Mouse (Mus musculus): Measurements from ENCODE around the gene Vgll1. TPM values are rescaled to one million over a fixed set of nuclear protein-coding genes. Genes with fewer than 3 reads are reported as not detected.

The Vgll1 gene
- polyA plus RNA-seq, 1 experiment = not detected

- no peak for TF ChIP-seq POLR2AphosphoS2 (IDR thresholded peaks at IDR 0.05; ENCODE audit: insufficient read length, low read depth)
- TF ChIP-seq SRF (IDR thresholded peaks at IDR 0.05; ENCODE audit: control insufficient read depth, insufficient read length, low read depth) = no peak
- TF ChIP-seq MAX (IDR thresholded peaks at IDR 0.05; ENCODE audit: low read depth) = no peak
- no peak for TF ChIP-seq TCF12 (IDR thresholded peaks at IDR 0.05; ENCODE audit: insufficient read depth, poor library complexity, severe bottlenecking)
- no peak for TF ChIP-seq MYOD1 (IDR thresholded peaks at IDR 0.05; ENCODE audit: control insufficient read depth in 1 of 3, insufficient read length in 2 of 3, low read depth in 2 of 3)
- no peak for TF ChIP-seq REST (IDR thresholded peaks at IDR 0.05; ENCODE audit: insufficient read depth, insufficient read length)
- TF ChIP-seq USF1 (IDR thresholded peaks at IDR 0.05; ENCODE audit: low read depth) = no peak
- no peak for TF ChIP-seq POLR2A (IDR thresholded peaks at IDR 0.05; ENCODE audit: insufficient read length, low read depth)
- Histone ChIP-seq H3ac (ENCODE audit: control insufficient read depth, insufficient read length) (no peak overlapping the region), H3K4me2 (ENCODE audit: low read depth) (no peak overlapping the region)
Measured at GRCm38 (mm10) chrX:57118143-57118542, 30.2 kb downstream of the Vgll1 start.

GRCm38 (mm10) chrX:57120768-57121167 lies 32.9 kb downstream of the Vgll1 start:
- Histone ChIP-seq H3K27me3 (ENCODE audit: control insufficient read depth, insufficient read depth, insufficient read length) (no peaks in the 10 kb centered on the region), H3ac (ENCODE audit: control insufficient read depth, insufficient read length) (no peak overlapping the region), H3K4me3 (no peak overlapping the region), H3K4me2 (ENCODE audit: low read depth) (no peak overlapping the region), H3K36me3 (ENCODE audit: control insufficient read depth, insufficient read depth) (no peaks in the 10 kb centered on the region), H3K79me2 (ENCODE audit: control insufficient read depth, insufficient read depth) (no peaks in the 10 kb centered on the region)
- TF ChIP-seq E2F4 (IDR thresholded peaks at IDR 0.05; ENCODE audit: insufficient read depth) = no peak
- TF ChIP-seq MYOD1 (IDR thresholded peaks at IDR 0.05; ENCODE audit: control insufficient read depth in 1 of 3, insufficient read length in 2 of 3, low read depth in 2 of 3) = no peak
- TF ChIP-seq POLR2A (IDR thresholded peaks at IDR 0.05; ENCODE audit: insufficient read length, low read depth) = no peak
- no peak for TF ChIP-seq REST (IDR thresholded peaks at IDR 0.05; ENCODE audit: insufficient read depth, insufficient read length)
- TF ChIP-seq USF1 (IDR thresholded peaks at IDR 0.05; ENCODE audit: low read depth) = no peak
- no peak for TF ChIP-seq SRF (IDR thresholded peaks at IDR 0.05; ENCODE audit: control insufficient read depth, insufficient read length, low read depth)
- no peak for TF ChIP-seq CEBPB (IDR thresholded peaks at IDR 0.05; ENCODE audit: insufficient read depth, poor library complexity, severe bottlenecking)
- TF ChIP-seq POLR2AphosphoS2 (IDR thresholded peaks at IDR 0.05; ENCODE audit: insufficient read length, low read depth) = no peak
- no peak for TF ChIP-seq MYOG (IDR thresholded peaks at IDR 0.05; ENCODE audit: control insufficient read depth in 1 of 3, insufficient read depth in 1 of 3, insufficient read length in 2 of 3, low read depth in 2 of 3)
- TF ChIP-seq TCF3 (IDR thresholded peaks at IDR 0.05; ENCODE audit: insufficient read length, low read depth) = no peak
- TF ChIP-seq TCF12 (IDR thresholded peaks at IDR 0.05; ENCODE audit: insufficient read depth, poor library complexity, severe bottlenecking) = no peak
- no peak for TF ChIP-seq MAX (IDR thresholded peaks at IDR 0.05; ENCODE audit: low read depth)

More at GRCm38 (mm10) chrX:57118143-57118542, 30.2 kb downstream of the Vgll1 start:
- Histone ChIP-seq H3K4me3 (no peak overlapping the region), H3K36me3 (ENCODE audit: control insufficient read depth, insufficient read depth) (no peaks in the 10 kb centered on the region), H3K27me3 (ENCODE audit: control insufficient read depth, insufficient read depth, insufficient read length) (no peaks in the 10 kb centered on the region), H3K79me2 (ENCODE audit: control insufficient read depth, insufficient read depth) (no peaks in the 10 kb centered on the region)

- no peak for TF ChIP-seq CEBPB (IDR thresholded peaks at IDR 0.05; ENCODE audit: insufficient read depth, poor library complexity, severe bottlenecking)
- no peak for TF ChIP-seq POLR2A (IDR thresholded peaks at IDR 0.05; ENCODE audit: insufficient read length, low read depth)
- TF ChIP-seq POLR2AphosphoS2 (IDR thresholded peaks at IDR 0.05; ENCODE audit: insufficient read length, low read depth) = no peak
- no peak for TF ChIP-seq TCF3 (IDR thresholded peaks at IDR 0.05; ENCODE audit: insufficient read length, low read depth)
- no peak for TF ChIP-seq MYOG (IDR thresholded peaks at IDR 0.05; ENCODE audit: control insufficient read depth in 1 of 3, insufficient read depth in 1 of 3, insufficient read length in 2 of 3, low read depth in 2 of 3)
- TF ChIP-seq MYOD1 (IDR thresholded peaks at IDR 0.05; ENCODE audit: control insufficient read depth in 1 of 3, insufficient read length in 2 of 3, low read depth in 2 of 3) = no peak
- TF ChIP-seq TCF12 (IDR thresholded peaks at IDR 0.05; ENCODE audit: insufficient read depth, poor library complexity, severe bottlenecking) = no peak
- no peak for TF ChIP-seq E2F4 (IDR thresholded peaks at IDR 0.05; ENCODE audit: insufficient read depth)
- TF ChIP-seq REST (IDR thresholded peaks at IDR 0.05; ENCODE audit: insufficient read depth, insufficient read length) = no peak
- TF ChIP-seq SRF (IDR thresholded peaks at IDR 0.05; ENCODE audit: control insufficient read depth, insufficient read length, low read depth) = no peak
- TF ChIP-seq USF1 (IDR thresholded peaks at IDR 0.05; ENCODE audit: low read depth) = no peak
- Histone ChIP-seq H3K4me3 (no peak overlapping the region), H3K27me3 (ENCODE audit: control insufficient read depth, insufficient read depth, insufficient read length) (no peaks in the 10 kb centered on the region), H3K4me2 (ENCODE audit: low read depth) (no peak overlapping the region), H3K36me3 (ENCODE audit: control insufficient read depth, insufficient read depth) (no peaks in the 10 kb centered on the region), H3ac (ENCODE audit: control insufficient read depth, insufficient read length) (no peak overlapping the region), H3K79me2 (ENCODE audit: control insufficient read depth, insufficient read depth) (no peaks in the 10 kb centered on the region)
Measured at GRCm38 (mm10) chrX:57130633-57131032, 42.7 kb downstream of the Vgll1 start.

GRCm38 (mm10) chrX:57137627-57138026 lies 49.7 kb downstream of the Vgll1 start:
- no peak for TF ChIP-seq TCF3 (IDR thresholded peaks at IDR 0.05; ENCODE audit: insufficient read length, low read depth)
- TF ChIP-seq POLR2A (IDR thresholded peaks at IDR 0.05; ENCODE audit: insufficient read length, low read depth) = no peak
- no peak for TF ChIP-seq CEBPB (IDR thresholded peaks at IDR 0.05; ENCODE audit: insufficient read depth, poor library complexity, severe bottlenecking)
- TF ChIP-seq REST (IDR thresholded peaks at IDR 0.05; ENCODE audit: insufficient read depth, insufficient read length) = no peak
- no peak for TF ChIP-seq TCF12 (IDR thresholded peaks at IDR 0.05; ENCODE audit: insufficient read depth, poor library complexity, severe bottlenecking)
- no peak for TF ChIP-seq MYOG (IDR thresholded peaks at IDR 0.05; ENCODE audit: control insufficient read depth in 1 of 3, insufficient read depth in 1 of 3, insufficient read length in 2 of 3, low read depth in 2 of 3)
- TF ChIP-seq USF1 (IDR thresholded peaks at IDR 0.05; ENCODE audit: low read depth) = no peak
- TF ChIP-seq SRF (IDR thresholded peaks at IDR 0.05; ENCODE audit: control insufficient read depth, insufficient read length, low read depth) = no peak
- no peak for TF ChIP-seq MYOD1 (IDR thresholded peaks at IDR 0.05; ENCODE audit: control insufficient read depth in 1 of 3, insufficient read length in 2 of 3, low read depth in 2 of 3)
- TF ChIP-seq POLR2AphosphoS2 (IDR thresholded peaks at IDR 0.05; ENCODE audit: insufficient read length, low read depth) = no peak
- no peak for TF ChIP-seq E2F4 (IDR thresholded peaks at IDR 0.05; ENCODE audit: insufficient read depth)
- no peak for TF ChIP-seq MAX (IDR thresholded peaks at IDR 0.05; ENCODE audit: low read depth)
- Histone ChIP-seq H3K4me2 (ENCODE audit: low read depth) (no peak overlapping the region), H3K36me3 (ENCODE audit: control insufficient read depth, insufficient read depth) (no peaks in the 10 kb centered on the region), H3K4me3 (no peak overlapping the region), H3K27me3 (ENCODE audit: control insufficient read depth, insufficient read depth, insufficient read length) (no peaks in the 10 kb centered on the region), H3ac (ENCODE audit: control insufficient read depth, insufficient read length) (no peak overlapping the region), H3K79me2 (ENCODE audit: control insufficient read depth, insufficient read depth) (no peaks in the 10 kb centered on the region)

All from myocyte (in vitro differentiated cells).